Mouse (Mus musculus) right cerebral cortex, postnatal 14 days (tissue): ENCODE results near the gene Slc10a2.
"Not testable (repeated sequence)": the region's sequence is repeated elsewhere in the genome, so short reads cannot be mapped to it uniquely, and the experiment has no call there.

Experiments
- DNase-seq: peaks from one replicate; pipeline ENCODE4 v3.0.0; 2022

The Slc10a2 gene

GRCm38 (mm10) chr8:5105186-5105585 lies at the start of gene Slc10a2:
Slc10a2 (minus strand) TSS chr8:5105351.
- DNase-seq, result no peak

GRCm38 (mm10) chr8:5129322-5129829 lies 24.2 kb upstream of the Slc10a2 start:
- DNase-seq, result no peak

GRCm38 (mm10) chr8:5106855-5107254 lies 1.7 kb upstream of the Slc10a2 start:
- no peak for DNase-seq

- DNase-seq, result no peak
Observed at GRCm38 (mm10) chr8:5095392-5095791, 9.8 kb downstream of the Slc10a2 start.

- DNase-seq, result not testable (repeated sequence)
Observed at GRCm38 (mm10) chr8:5093991-5094390, 11.2 kb downstream of the Slc10a2 start.

GRCm38 (mm10) chr8:5073654-5074293 lies 31.4 kb downstream of the Slc10a2 start:
- DNase-seq, result no peak

GRCm38 (mm10) chr8:5058888-5059287 lies 46.3 kb downstream of the Slc10a2 start:
- no peak for DNase-seq

GRCm38 (mm10) chr8:5044361-5044900 lies 60.7 kb downstream of the Slc10a2 start:
- not testable (repeated sequence) for DNase-seq

GRCm38 (mm10) chr8:5038811-5039561 lies 66.2 kb downstream of the Slc10a2 start:
- DNase-seq, result no peak
